Mouse (Mus musculus) MEL (cell line): ENCODE measurements at regions not wholly inside any gene's neighbourhood (a gene's known extent, or its start where the extent isn't known, plus 50 kb on each side); places are given as distances from the start of the nearest gene placed in this dataset.

Source experiments
- DNase-seq: peaks from one replicate; pipeline ENCODE4 v3.0.0; 2011; ENCODE audit warnings: low read depth, low spot score
- H3K27ac ChIP-seq: 2 replicates; pipeline ENCODE4 v1.5.1; 2012; ENCODE audit warnings: low read depth, mild to moderate bottlenecking, control low read depth, low read length, moderate library complexity; ENCODE audit not compliant: control insufficient read depth
- H3K27me3 ChIP-seq, 2 experiments: fragments of 150-350 bp in 1 of 2; sonication (generic) in 1 of 2; 2 replicates each; pipeline ENCODE4 v1.6.1; 2012; ENCODE audit warnings: low read length in 2 of 2, mild to moderate bottlenecking in 2 of 2, improper control_type of control experiment in 1 of 2, moderate library complexity in 1 of 2; ENCODE audit not compliant: insufficient read depth in 2 of 2, control insufficient read depth in 1 of 2
- H3K36me3 ChIP-seq, 2 experiments: 2 replicates each; pipeline ENCODE4 v1.6.1; 2012 to 2014; ENCODE audit warnings: low read length in 2 of 2, improper control_type of control experiment in 1 of 2, inconsistent platforms in 1 of 2, mild to moderate bottlenecking in 1 of 2; ENCODE audit not compliant: insufficient read depth in 2 of 2, control insufficient read depth in 1 of 2
- H3K4me1 ChIP-seq, 2 experiments: fragments of 150-350 bp in 1 of 2; sonication (generic) in 1 of 2; 2 replicates each; pipeline ENCODE4 v1.6.1; 2012; ENCODE audit warnings: low read length in 2 of 2, improper control_type of control experiment in 1 of 2, mild to moderate bottlenecking in 1 of 2; ENCODE audit not compliant: insufficient read depth in 2 of 2, control insufficient read depth in 1 of 2
- H3K4me3 ChIP-seq, 2 experiments: fragments of 150-350 bp in 1 of 2; sonication (generic) in 1 of 2; 2 replicates each; pipeline ENCODE4 v1.5.1; 2012; ENCODE audit warnings: low read depth in 2 of 2, low read length in 2 of 2, mild to moderate bottlenecking in 2 of 2, moderate library complexity in 2 of 2, control low read depth in 1 of 2, improper control_type of control experiment in 1 of 2; ENCODE audit not compliant: control insufficient read depth in 1 of 2, insufficient read depth in 1 of 2
- H3K79me2 ChIP-seq: 2 replicates; pipeline ENCODE4 v1.6.1; 2012; ENCODE audit warnings: mild to moderate bottlenecking, low read length, moderate library complexity; ENCODE audit not compliant: control insufficient read depth, poor library complexity, insufficient read depth
- H3K9ac ChIP-seq: 2 replicates; pipeline ENCODE4 v1.6.1; 2012; ENCODE audit warnings: low read depth, mild to moderate bottlenecking, control low read depth, low read length, moderate library complexity; ENCODE audit not compliant: control insufficient read depth, poor library complexity, severe bottlenecking
- H3K9me3 ChIP-seq: fragments of 150-350 bp; sonication (generic); replicated peaks from 2 replicates; pipeline ENCODE4 v1.6.1; 2012; ENCODE audit warnings: mild to moderate bottlenecking, low read length, improper control_type of control experiment, moderate library complexity; ENCODE audit not compliant: insufficient read depth
- CTCF ChIP-seq, 3 experiments: IDR thresholded peaks in 2 of 3; conservative IDR thresholded peaks in 1 of 3; 2 replicates each; pipeline ENCODE4 v1.5.1; 2011 to 2012; ENCODE audit warnings: low read length in 3 of 3, low read depth in 2 of 3, mild to moderate bottlenecking in 2 of 3, improper control_type of control experiment in 1 of 3, inconsistent platforms in 1 of 3, mixed read lengths in 1 of 3, moderate library complexity in 1 of 3; ENCODE audit not compliant: control insufficient read depth in 1 of 3, insufficient read depth in 1 of 3, poor library complexity in 1 of 3, severe bottlenecking in 1 of 3
- E2F4 ChIP-seq: IDR thresholded peaks from 2 replicates; pipeline ENCODE4 v1.6.1; 2011; ENCODE audit warnings: low read depth, low read length, improper control_type of control experiment, borderline replicate concordance
- ELF1 ChIP-seq: IDR thresholded peaks from 2 replicates; pipeline ENCODE4 v1.6.1; 2014; ENCODE audit warnings: low read depth, mild to moderate bottlenecking, inconsistent platforms, low read length, improper control_type of control experiment, moderate library complexity
- GABPA ChIP-seq: IDR thresholded peaks from 2 replicates; pipeline ENCODE4 v1.6.1; 2012; ENCODE audit warnings: low read depth, mild to moderate bottlenecking, inconsistent platforms, low read length, improper control_type of control experiment, moderate library complexity
- GATA1 ChIP-seq: IDR thresholded peaks from 2 replicates; pipeline ENCODE4 v1.6.1; 2011; ENCODE audit warnings: low read depth, low read length, improper control_type of control experiment
- KAT2A ChIP-seq: conservative IDR thresholded peaks from 2 replicates; pipeline ENCODE4 v1.6.1; 2012; ENCODE audit warnings: low read depth, low read length, improper control_type of control experiment, inconsistent platforms
- MAZ ChIP-seq: IDR thresholded peaks from 2 replicates; pipeline ENCODE4 v1.6.1; 2012; ENCODE audit warnings: low read depth, mild to moderate bottlenecking, inconsistent platforms, low read length, improper control_type of control experiment
- MEF2A ChIP-seq: IDR thresholded peaks from 2 replicates; pipeline ENCODE4 v1.6.1; 2014; ENCODE audit warnings: low read depth, mild to moderate bottlenecking, inconsistent platforms, low read length, improper control_type of control experiment; ENCODE audit not compliant: poor library complexity, insufficient replicate concordance, severe bottlenecking; ENCODE audit errors: extremely low read depth
- POLR2A ChIP-seq, 2 experiments: IDR thresholded peaks; 2 replicates each; pipeline ENCODE4 v1.6.1; 2011 to 2012; ENCODE audit warnings: low read length in 2 of 2, mild to moderate bottlenecking in 2 of 2, control low read depth in 1 of 2, improper control_type of control experiment in 1 of 2, low read depth in 1 of 2, moderate library complexity in 1 of 2; ENCODE audit not compliant: control insufficient read depth in 1 of 2, insufficient read depth in 1 of 2, poor library complexity in 1 of 2
- RAD21 ChIP-seq: IDR thresholded peaks from 2 replicates; pipeline ENCODE4 v1.6.1; 2011; ENCODE audit warnings: mild to moderate bottlenecking, low read depth, low read length, improper control_type of control experiment
- USF2 ChIP-seq, 2 experiments: IDR thresholded peaks; 2 replicates each; pipeline ENCODE4 v1.6.1; 2011 to 2012; ENCODE audit warnings: improper control_type of control experiment in 2 of 2, low read length in 2 of 2, borderline replicate concordance in 1 of 2, inconsistent platforms in 1 of 2, low read depth in 1 of 2, mild to moderate bottlenecking in 1 of 2; ENCODE audit not compliant: insufficient read depth in 1 of 2
- ZC3H11A ChIP-seq: IDR thresholded peaks from 2 replicates; pipeline ENCODE4 v1.6.1; 2012; ENCODE audit warnings: low read depth, mild to moderate bottlenecking, inconsistent platforms, low read length, improper control_type of control experiment

DNA sequence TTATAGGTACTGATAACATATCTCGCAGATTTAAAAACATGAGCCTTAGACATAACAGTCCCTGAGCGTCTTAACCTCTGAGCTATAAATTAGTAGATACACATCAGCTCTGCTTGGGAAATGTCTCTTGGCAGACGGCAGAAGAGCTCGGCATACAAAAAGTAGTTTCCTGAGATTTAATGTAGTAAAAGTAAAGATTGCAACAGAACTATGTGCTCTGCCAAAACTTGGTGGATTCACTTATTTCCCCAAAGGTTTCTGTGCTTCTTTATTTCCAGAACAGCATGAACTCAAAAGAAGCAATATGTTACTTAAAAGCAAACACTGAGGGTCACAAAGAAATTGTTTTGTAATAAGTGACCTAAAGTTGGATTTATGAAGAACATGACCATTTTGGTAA is 177.3 kb downstream of the Atp6ap1l start:
- no peak for TF ChIP-seq CTCF (IDR thresholded peaks at IDR 0.05 in 2 of 3, conservative IDR thresholded peaks at IDR 0.05 in 1 of 3; ENCODE audit: control insufficient read depth in 1 of 3, insufficient read depth in 1 of 3, low read depth in 2 of 3, low read length in 3 of 3, poor library complexity in 1 of 3, severe bottlenecking in 1 of 3)
- no peak for TF ChIP-seq ELF1
- no peak for TF ChIP-seq RAD21
- TF ChIP-seq GATA1, result no peak
- no peak for TF ChIP-seq POLR2A (IDR thresholded peaks at IDR 0.05; ENCODE audit: control insufficient read depth in 1 of 2, insufficient read depth in 1 of 2, low read depth in 1 of 2, low read length in 2 of 2, poor library complexity in 1 of 2)
- TF ChIP-seq USF2 (IDR thresholded peaks at IDR 0.05; ENCODE audit: borderline replicate concordance in 1 of 2, insufficient read depth in 1 of 2, low read depth in 1 of 2, low read length in 2 of 2), result no peak
- TF ChIP-seq GABPA, result no peak
- TF ChIP-seq, all 39 proteins: peak for 0
- no peak for DNase-seq
- Histone ChIP-seq H3K27ac (no peak overlapping the region), H3K4me3 (no peak overlapping the region), H3K9ac (no peak overlapping the region), H3K9me3 (no peaks in the 10 kb centered on the region), H3K4me1 (no peaks in the 10 kb centered on the region), H3K36me3 (no peaks in the 10 kb centered on the region), H3K79me2 (no peaks in the 10 kb centered on the region), H3K27me3 (no peaks in the 10 kb centered on the region; a peak in 1 of 4 replicates)

DNA sequence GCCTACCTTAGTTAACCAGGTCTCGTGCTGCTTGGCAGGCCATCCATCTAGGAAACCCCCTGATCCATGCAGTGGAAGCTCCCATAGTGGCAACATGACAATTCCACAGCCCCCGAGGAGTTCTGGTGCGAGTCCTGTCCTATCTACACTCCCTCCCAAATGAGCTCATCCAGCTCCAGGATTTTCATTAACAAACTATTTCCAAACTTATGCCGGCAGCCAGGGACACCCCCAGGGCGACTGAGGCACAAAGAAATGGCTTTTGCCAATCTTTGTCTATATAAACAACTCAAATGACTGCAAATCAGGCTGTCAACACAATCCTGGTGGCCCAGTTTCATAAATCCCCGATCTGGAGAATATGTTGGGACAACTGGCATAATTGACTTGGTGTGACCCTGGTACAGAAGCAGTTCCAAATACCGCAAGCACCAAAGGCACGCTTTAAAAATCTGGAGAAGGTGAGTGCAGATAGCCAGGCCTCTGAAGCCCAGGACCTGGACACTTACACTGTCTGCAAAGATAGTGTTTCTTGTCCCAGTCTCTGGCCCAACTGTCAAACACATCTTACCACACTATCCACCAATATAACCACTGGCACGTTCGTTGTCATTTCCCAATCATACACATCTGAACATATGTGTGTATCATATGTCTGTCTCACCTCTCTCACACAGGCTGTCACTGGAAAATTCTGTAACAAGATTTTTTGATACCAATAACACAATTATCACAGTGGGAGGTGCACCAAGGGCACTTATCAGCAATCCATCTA is 179.9 kb downstream of the Atp6ap1l start:
- DNase-seq, result no peak
- H3K9me3 ChIP-seq, result no peaks in the 10 kb centered on the region

DNA sequence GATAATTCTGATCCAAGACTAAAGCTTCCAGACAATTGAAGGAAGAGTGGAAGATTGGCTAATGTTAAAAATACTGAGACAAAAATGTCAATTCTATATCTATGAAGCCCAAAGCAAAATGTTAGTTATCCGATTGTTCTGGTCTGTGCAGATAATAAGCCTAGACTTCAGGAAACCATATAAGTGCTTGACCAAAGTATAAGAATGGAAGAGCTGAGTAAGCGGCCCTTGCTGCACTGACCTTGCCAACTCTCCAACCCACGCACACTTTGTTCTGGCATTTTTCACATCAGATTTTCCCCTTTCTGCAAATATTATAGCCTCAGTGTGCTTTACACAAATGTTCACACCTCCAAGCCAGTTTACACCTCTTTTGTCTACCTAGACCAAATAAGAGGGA is 180.6 kb downstream of the Atp6ap1l start:
- H3K27ac ChIP-seq, result no peak overlapping the region
- H3K36me3 ChIP-seq, result no peaks in the 10 kb centered on the region
- H3K9me3 ChIP-seq, result no peaks in the 10 kb centered on the region
- H3K27me3 ChIP-seq, result no peaks in the 10 kb centered on the region; a peak in 1 of 4 replicates
- H3K79me2 ChIP-seq, result no peaks in the 10 kb centered on the region
- no peak overlapping the region for H3K9ac ChIP-seq
- DNase-seq, result no peak
- H3K4me3 ChIP-seq, result no peak overlapping the region
- no peaks in the 10 kb centered on the region for H3K4me1 ChIP-seq
- TF ChIP-seq MAZ (no peak), MEF2A (no peak), E2F4 (no peak), POLR2A (IDR thresholded peaks at IDR 0.05; ENCODE audit: control insufficient read depth in 1 of 2, insufficient read depth in 1 of 2, low read depth in 1 of 2, low read length in 2 of 2, poor library complexity in 1 of 2) (no peak), ZC3H11A (no peak)

More for the DNA sequence above, 179.9 kb downstream of the Atp6ap1l start:
- no peak for TF ChIP-seq KAT2A
- Histone ChIP-seq H3K9ac (no peak overlapping the region), H3K4me3 (no peak overlapping the region), H3K27me3 (no peaks in the 10 kb centered on the region; a peak in 1 of 4 replicates), H3K36me3 (no peaks in the 10 kb centered on the region), H3K4me1 (no peaks in the 10 kb centered on the region), H3K27ac (no peak overlapping the region), H3K79me2 (no peaks in the 10 kb centered on the region)
